Mouse (Mus musculus): ENCODE measurements around the gene Limk1. TPM values are rescaled to one million over a fixed set of nuclear protein-coding genes. Genes with fewer than 3 reads are reported as not detected.

Limk1 gene
- polyA plus RNA-seq, 1 experiment from 2014 or later = 1.7 TPM

Other genes with a start within 250 kb of the Limk1 start
- 46.7 and 51.8 TPM in 2 replicates for gene Gtf2ird1, start 231.9 kb downstream of the Limk1 start, polyA plus RNA-seq (2014; fragmentation: Nextera tagmentation; extraction: Ambion mirVana)
- gene Clip2, start 136.2 kb downstream of the Limk1 start, polyA plus RNA-seq (2014; fragmentation: Nextera tagmentation; extraction: Ambion mirVana) = 1.4 and 1.7 TPM in 2 replicates
- not detected in 2 replicates for gene Syna, start 128.4 kb downstream of the Limk1 start, polyA plus RNA-seq (2014; fragmentation: Nextera tagmentation; extraction: Ambion mirVana)
- gene Rfc2, start 107.2 kb downstream of the Limk1 start, polyA plus RNA-seq (2014; fragmentation: Nextera tagmentation; extraction: Ambion mirVana) = 363 and 374 TPM in 2 replicates
- 2.0 and 2.1 TPM in 2 replicates for gene Lat2, start 73.6 kb downstream of the Limk1 start, polyA plus RNA-seq (2014; fragmentation: Nextera tagmentation; extraction: Ambion mirVana)
- gene Eif4h, start 49.1 kb downstream of the Limk1 start, polyA plus RNA-seq (2014; fragmentation: Nextera tagmentation; extraction: Ambion mirVana) = 401 and 428 TPM in 2 replicates
- gene Eln, start 58.7 kb upstream of the Limk1 start, polyA plus RNA-seq (2014; fragmentation: Nextera tagmentation; extraction: Ambion mirVana) = 3.5 and 4.4 TPM in 2 replicates
- gene Tmem270, start 218.1 kb upstream of the Limk1 start, polyA plus RNA-seq (2014; fragmentation: Nextera tagmentation; extraction: Ambion mirVana) = not detected in 2 replicates
- gene Cldn13, start 226.9 kb upstream of the Limk1 start, polyA plus RNA-seq (2014; fragmentation: Nextera tagmentation; extraction: Ambion mirVana) = 115 and 120 TPM in 2 replicates
- 9.1 and 11.4 TPM in 2 replicates for gene Mettl27, start 243.8 kb upstream of the Limk1 start, polyA plus RNA-seq (2014; fragmentation: Nextera tagmentation; extraction: Ambion mirVana)